Mouse (Mus musculus) liver, adult 2 months (tissue): ENCODE measurements around the gene 1700011L22Rik.

Experiments used
- CTCF ChIP-seq: fragments of 200-500 bp; IDR thresholded peaks from 2 replicates; pipeline ENCODE4 v1.5.1; 2011; ENCODE audit warnings: low read depth, low read length, control low read depth
- POLR2A ChIP-seq: fragments of 200-500 bp; IDR thresholded peaks from 2 replicates; pipeline ENCODE4 v1.6.1; 2011; ENCODE audit warnings: low read length, control low read depth; ENCODE audit not compliant: insufficient read depth; ENCODE audit errors: extremely low read depth

DNA sequence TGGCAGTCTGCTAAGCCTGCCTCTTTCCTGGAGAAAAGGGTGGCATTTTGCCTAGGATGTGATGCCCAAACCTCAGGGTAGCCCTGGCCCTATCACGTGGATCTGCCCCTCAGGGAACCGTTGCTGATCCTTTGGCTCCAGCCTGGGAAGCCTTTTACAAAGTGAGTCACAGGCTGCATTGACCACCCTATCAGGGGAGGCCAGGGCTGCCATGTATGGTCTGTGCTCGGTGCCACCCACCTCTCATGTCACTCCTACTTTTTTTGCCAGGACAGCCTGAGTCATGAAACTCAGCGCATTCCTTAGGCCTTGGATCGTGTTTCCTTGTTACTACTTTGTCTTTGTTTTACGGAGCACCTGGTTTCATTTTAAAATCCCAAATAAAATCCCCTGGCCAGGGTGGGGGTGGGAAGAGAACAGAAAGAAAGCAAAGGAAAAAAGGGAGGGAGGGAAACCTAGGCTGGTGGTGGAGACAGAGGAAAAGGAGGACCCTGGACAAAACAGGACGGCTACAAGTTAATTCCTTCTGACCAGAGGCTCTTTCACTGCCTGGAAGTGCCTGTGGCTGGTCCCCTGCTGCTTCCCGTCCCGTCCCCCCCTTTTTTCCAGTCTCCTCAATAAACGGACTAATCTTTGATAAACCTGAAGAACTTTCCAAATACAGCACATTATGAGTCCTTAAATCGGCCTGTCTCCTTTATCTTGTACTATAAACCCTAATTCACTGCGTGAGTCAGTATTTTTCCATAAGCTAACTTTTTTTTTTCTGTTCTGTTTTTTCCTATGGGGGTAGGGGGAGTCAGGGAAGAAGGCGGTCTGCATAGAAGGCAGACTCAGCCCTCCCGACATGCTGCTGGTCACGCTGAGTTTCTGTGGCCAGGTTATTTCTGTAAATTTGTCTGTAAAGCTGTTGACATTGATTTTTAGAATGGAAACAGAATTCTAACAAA is 39.4 kb downstream of the 1700011L22Rik start:
- TF ChIP-seq POLR2A (no peak), CTCF (no peak)
